Mouse (Mus musculus) C3H10T1/2 (cell line): ENCODE results near the gene Phgr1. TPM values are rescaled to one million over a fixed set of nuclear protein-coding genes. Genes with fewer than 3 reads are reported as not detected.

Experiments
- polyA plus RNA-seq, 2 experiments: library from polyadenylated mRNA; unstranded; fragments of >200 nt; fragmentation: generic; extraction: Trizol; gene quantifications; one replicate each; pipeline ENCODE4 v1.2.1; 2012; ENCODE audit warnings: missing spikeins in 2 of 2

Phgr1 gene
- polyA plus RNA-seq = not detected

GRCm38 (mm10) chr2:118772158-118772874 is at the start of gene Phgr1:
Gene Phgr1 (plus strand): TSS chr2:118772769.

GRCm38 (mm10) chr2:118728337-118728736 is 44.2 kb upstream of the Phgr1 start, which contains the start of gene Plcb2:
Gene Plcb2 (minus strand): TSS chr2:118728438.

GRCm38 (mm10) chr2:118745232-118745884 is 27.2 kb upstream of the Phgr1 start, which contains the start of gene Inafm2:
Gene Inafm2 (plus strand): TSS chr2:118745758.

GRCm38 (mm10) chr2:118761906-118762783 is 10.4 kb upstream of the Phgr1 start, which contains the start of gene Ccdc9b:
Gene Ccdc9b (minus strand): TSS chr2:118762661.

GRCm38 (mm10) chr2:118779504-118780480 is 7.2 kb downstream of the Phgr1 start, which contains the start of gene Disp2:
Gene Disp2 (plus strand): TSS chr2:118779719.

GRCm38 (mm10) chr2:118813981-118814836 is 41.6 kb downstream of the Phgr1 start, which contains the start of gene Knstrn:
Gene Knstrn (plus strand): TSS chr2:118814003.

Other genes starting within 250 kb of the Phgr1 start
- 10 to 100 TPM in 1 of 2 experiments, under 1 TPM in 1; 0.16 to 12.2 TPM for gene Bmf, start 223.1 kb upstream of the Phgr1 start, polyA plus RNA-seq
- gene Bub1b, start 174.6 kb upstream of the Phgr1 start, polyA plus RNA-seq = 10 to 100 TPM in 1 of 2 experiments, 1 to 10 TPM in 1; 8.9 to 54.1 TPM
- under 1 TPM in 1 of 2 experiments, not detected in 1; 0.15 TPM for gene Pak6, start 109.5 kb upstream of the Phgr1 start, polyA plus RNA-seq
- gene Ankrd63, start 68.8 kb upstream of the Phgr1 start, polyA plus RNA-seq = under 1 TPM in 1 of 2 experiments, not detected in 1; 0.01 TPM
- gene Plcb2, start 44.3 kb upstream of the Phgr1 start, polyA plus RNA-seq = under 1 TPM in 1 of 2 experiments, not detected in 1; 0.07 TPM
- 1 to 10 TPM; 1.8 to 4.4 TPM for gene Inafm2, start 27.0 kb upstream of the Phgr1 start, polyA plus RNA-seq
- 1 to 10 TPM; 3.2 to 6.8 TPM for gene Ccdc9b, start 10.1 kb upstream of the Phgr1 start, polyA plus RNA-seq
- under 1 TPM in 1 of 2 experiments, not detected in 1; 0.09 TPM for gene Disp2, start 7.0 kb downstream of the Phgr1 start, polyA plus RNA-seq
- 100 to 1,000 TPM in 1 of 2 experiments, 10 to 100 TPM in 1; 22.4 to 108 TPM for gene Knstrn, start 41.2 kb downstream of the Phgr1 start, polyA plus RNA-seq
- 10 to 100 TPM in 1 of 2 experiments, 1 to 10 TPM in 1; 4.3 to 18.5 TPM for gene Ivd, start 89.2 kb downstream of the Phgr1 start, polyA plus RNA-seq
- gene Bahd1, start 127.6 kb downstream of the Phgr1 start, polyA plus RNA-seq = 10 to 100 TPM in 1 of 2 experiments, 1 to 10 TPM in 1; 2.6 to 10.1 TPM
- gene Chst14, start 153.7 kb downstream of the Phgr1 start, polyA plus RNA-seq = 10 to 100 TPM; 10.5 to 39.8 TPM